Mouse (Mus musculus): Measurements from ENCODE around the gene Ift81. TPM values are rescaled to one million over a fixed set of nuclear protein-coding genes. Genes with fewer than 3 reads are reported as not detected.
A peak's percentile ranks its signal among the peaks of the same experiment; 100 is the strongest.

Gene Ift81
- polyA plus RNA-seq, 1 experiment from 2014 or later, result 39.6 TPM

DNA sequence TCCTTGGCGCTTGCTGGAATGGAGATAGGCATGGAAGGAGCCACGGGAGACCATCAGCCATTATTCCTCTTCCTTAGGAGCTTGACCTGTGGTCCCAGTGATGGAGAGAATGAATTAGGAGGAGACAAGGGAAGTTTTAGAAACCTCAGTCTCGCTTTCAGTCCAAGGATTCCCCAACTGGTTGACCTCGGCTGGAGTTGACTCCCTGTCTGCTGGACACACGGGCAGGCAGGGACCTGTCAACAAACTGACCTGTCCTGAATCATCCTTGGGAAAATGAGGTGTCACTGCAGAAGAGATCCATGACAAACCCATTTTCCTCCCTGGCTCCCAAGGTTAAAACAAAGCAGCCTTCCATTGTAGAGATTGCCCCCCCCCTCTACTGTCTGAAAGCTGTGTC, 97.4 kb downstream of the Ift81 start:
- no peak overlapping the region for H3K4me2 ChIP-seq
- H3K36me3 ChIP-seq (ENCODE audit: insufficient read depth), result no peaks in the 10 kb centered on the region
- H3K27me3 ChIP-seq (ENCODE audit: insufficient read depth, low read length), result no peaks in the 10 kb centered on the region
- WGBS, result 71% methylated on average over 5 of the region's 5 CpGs
- TF ChIP-seq CTCF (IDR thresholded peaks at IDR 0.05; ENCODE audit: low read depth), result no peak
- no peak overlapping the region for H3K27ac ChIP-seq (ENCODE audit: low read depth)
- H3K4me1 ChIP-seq (ENCODE audit: insufficient read depth), result peaks cover 8% of the 10 kb centered on the region; the same call in 1 of the 2 replicates
- H3K4me3 ChIP-seq (ENCODE audit: low read depth, low read length), result no peak overlapping the region
- no peaks in the 10 kb centered on the region for H3K9me3 ChIP-seq (ENCODE audit: low read depth, low read length)
- ATAC-seq (ENCODE audit: insufficient read depth), result no peak
- H3K9ac ChIP-seq, result no peak overlapping the region
- DNase-seq, result no peak

DNA sequence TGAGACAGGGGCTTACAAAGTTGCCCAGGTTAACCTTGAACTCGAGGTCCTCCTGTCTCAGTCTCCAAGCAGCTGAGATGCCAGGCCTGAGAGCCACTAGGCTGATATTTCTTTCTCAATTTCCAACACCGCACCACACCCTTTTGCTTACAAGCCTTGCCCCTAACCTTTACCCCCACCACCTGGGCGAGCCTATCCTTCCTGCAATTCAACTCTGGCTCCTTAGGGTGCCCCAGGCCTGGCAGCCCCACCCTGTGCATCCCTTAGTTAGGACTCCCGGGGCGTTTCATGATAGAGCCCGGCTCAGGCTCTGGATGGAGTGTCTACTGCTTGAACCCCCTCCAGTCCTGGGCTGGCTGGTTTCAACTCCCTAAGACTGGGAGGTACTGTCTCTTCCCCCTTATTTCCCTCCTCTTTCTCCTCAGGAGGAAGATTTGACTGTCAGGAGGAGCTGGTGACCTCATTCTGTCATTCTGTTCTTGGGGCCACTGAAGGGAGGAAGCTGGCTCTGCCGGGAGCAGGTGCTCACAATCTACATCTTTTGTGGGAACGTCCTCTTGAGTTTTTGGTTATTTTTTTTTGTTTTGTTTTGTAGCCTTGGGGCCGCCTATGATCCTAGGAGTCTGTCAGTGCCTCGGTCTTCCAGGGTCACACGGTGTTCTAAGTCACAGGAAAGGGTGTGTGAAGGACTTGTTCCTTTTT, 98.1 kb downstream of the Ift81 start:
- no peak overlapping the region for H3K9ac ChIP-seq
- 71% methylated on average over 11 of the region's 11 CpGs for WGBS
- no peaks in the 10 kb centered on the region for H3K9me3 ChIP-seq (ENCODE audit: low read depth, low read length)
- no peak for DNase-seq
- no peak for TF ChIP-seq CTCF (IDR thresholded peaks at IDR 0.05; ENCODE audit: low read depth)
- H3K27me3 ChIP-seq (ENCODE audit: insufficient read depth, low read length), result no peaks in the 10 kb centered on the region
- no peak for ATAC-seq (ENCODE audit: insufficient read depth)
- no peak overlapping the region for H3K4me2 ChIP-seq
- H3K4me3 ChIP-seq (ENCODE audit: low read depth, low read length), result no peak overlapping the region
- H3K36me3 ChIP-seq (ENCODE audit: insufficient read depth), result no peaks in the 10 kb centered on the region
- peaks cover 15% of the 10 kb centered on the region for H3K4me1 ChIP-seq (ENCODE audit: insufficient read depth)
- H3K27ac ChIP-seq (ENCODE audit: low read depth), result no peak overlapping the region

DNA sequence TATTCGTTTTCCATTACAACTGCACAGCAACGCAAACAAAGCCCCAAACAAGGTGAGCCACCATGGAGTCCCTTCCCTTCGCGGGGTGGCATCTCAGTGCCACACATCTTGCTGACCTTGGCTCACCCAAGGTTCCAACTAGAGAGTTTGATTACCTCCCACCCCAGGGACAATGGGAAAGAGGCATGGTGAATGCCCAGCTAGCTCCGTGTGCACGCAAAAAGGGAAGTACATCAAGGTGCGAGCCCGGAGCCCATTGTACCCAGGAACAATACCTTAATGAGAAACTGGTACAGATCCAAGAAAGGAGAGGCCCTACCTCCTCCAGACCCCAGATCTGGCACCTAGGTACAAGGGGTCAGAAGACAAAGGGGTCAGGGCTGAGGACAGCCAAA, 100.2 kb downstream of the Ift81 start:
- Histone ChIP-seq H3K27ac (ENCODE audit: low read depth) (no peak overlapping the region), H3K36me3 (ENCODE audit: insufficient read depth) (no peaks in the 10 kb centered on the region), H3K9ac (no peak overlapping the region), H3K4me3 (ENCODE audit: low read depth, low read length) (no peak overlapping the region), H3K4me1 (ENCODE audit: insufficient read depth) (peaks cover 18% of the 10 kb centered on the region), H3K9me3 (ENCODE audit: low read depth, low read length) (no peaks in the 10 kb centered on the region), H3K27me3 (ENCODE audit: insufficient read depth, low read length) (no peaks in the 10 kb centered on the region), H3K4me2 (peak overlapping the region; percentile 32; the same call in 1 of the 2 replicates)
- no peak for TF ChIP-seq CTCF (IDR thresholded peaks at IDR 0.05; ENCODE audit: low read depth)
- ATAC-seq (ENCODE audit: insufficient read depth), result no peak
- DNase-seq, result no peak
- WGBS, result 40% methylated on average over 8 of the region's 8 CpGs

DNA sequence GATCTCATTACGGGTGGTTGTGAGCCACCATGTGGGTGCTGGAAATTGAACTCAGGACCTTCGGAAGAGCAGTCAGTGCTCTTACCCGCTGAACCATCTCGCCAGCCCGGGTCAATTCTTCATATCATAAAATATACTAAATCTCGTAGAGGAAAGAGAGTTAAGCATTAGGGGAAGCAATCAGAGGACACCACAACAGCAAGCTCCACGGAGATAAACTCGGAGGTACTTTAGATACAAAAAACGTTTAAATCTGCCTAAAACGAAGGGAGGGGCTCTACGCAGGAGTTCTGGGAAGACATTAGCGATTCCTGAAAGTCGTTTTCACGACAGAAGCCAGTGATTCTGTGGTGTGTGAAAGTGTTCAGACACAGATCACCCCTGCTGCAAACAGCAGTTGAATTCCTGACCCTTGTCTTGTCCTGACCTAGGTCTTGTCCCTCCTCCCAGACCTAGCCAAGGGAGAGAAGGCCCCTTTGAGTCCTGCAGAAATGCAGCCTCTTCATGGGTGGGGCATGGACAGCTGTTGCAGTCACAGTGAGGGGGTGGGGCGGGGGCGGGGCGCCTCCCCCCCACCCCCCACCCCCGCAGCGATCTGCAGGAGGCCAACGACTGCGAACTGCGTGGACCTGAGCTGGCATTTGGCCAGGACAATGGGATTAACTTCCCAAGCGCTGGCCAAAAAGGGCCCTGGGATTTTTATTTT, 100.7 kb downstream of the Ift81 start:
- no peak overlapping the region for H3K4me3 ChIP-seq (ENCODE audit: low read depth, low read length)
- 41% methylated on average over 23 of the region's 23 CpGs for WGBS
- peak overlapping the region; percentile 32; the same call in 1 of the 2 replicates for H3K4me2 ChIP-seq

DNA sequence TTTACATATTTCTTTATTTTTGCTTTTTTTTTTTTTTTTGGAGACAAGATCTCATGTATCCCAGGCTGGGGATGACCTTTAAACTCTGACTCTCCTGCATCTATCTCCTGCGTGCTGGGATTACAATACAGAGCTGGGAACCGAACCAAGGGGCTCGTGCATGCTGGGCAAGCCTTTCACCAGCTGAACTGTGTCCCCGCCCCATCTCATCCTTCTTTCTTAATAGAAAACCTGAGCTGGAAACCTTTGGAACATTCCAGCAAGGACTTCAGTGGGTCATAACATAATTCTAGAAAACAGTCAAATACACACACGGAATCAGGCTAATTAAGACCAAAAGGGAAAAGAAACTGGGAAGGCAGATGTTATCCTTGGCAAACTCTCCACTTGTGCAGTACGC, 102.3 kb downstream of the Ift81 start:
- Histone ChIP-seq H3K36me3 (ENCODE audit: insufficient read depth) (no peaks in the 10 kb centered on the region), H3K4me2 (no peak overlapping the region), H3K9me3 (ENCODE audit: low read depth, low read length) (no peaks in the 10 kb centered on the region), H3K27me3 (ENCODE audit: insufficient read depth, low read length) (no peaks in the 10 kb centered on the region), H3K4me1 (ENCODE audit: insufficient read depth) (peaks cover 18% of the 10 kb centered on the region), H3K27ac (ENCODE audit: low read depth) (no peak overlapping the region), H3K9ac (no peak overlapping the region), H3K4me3 (ENCODE audit: low read depth, low read length) (no peak overlapping the region)
- DNase-seq, result no peak
- no peak for TF ChIP-seq CTCF (IDR thresholded peaks at IDR 0.05; ENCODE audit: low read depth)
- ATAC-seq (ENCODE audit: insufficient read depth), result no peak
- WGBS, result 57% methylated on average over 6 of the region's 6 CpGs

More for the DNA sequence above, 100.7 kb downstream of the Ift81 start:
- TF ChIP-seq CTCF (IDR thresholded peaks at IDR 0.05; ENCODE audit: low read depth), result no peak
- no peak overlapping the region for H3K9ac ChIP-seq
- H3K4me1 ChIP-seq (ENCODE audit: insufficient read depth), result peaks cover 18% of the 10 kb centered on the region
- no peaks in the 10 kb centered on the region for H3K27me3 ChIP-seq (ENCODE audit: insufficient read depth, low read length)
- DNase-seq (peak; percentile 55), ATAC-seq (ENCODE audit: insufficient read depth) (no peak)
- H3K36me3 ChIP-seq (ENCODE audit: insufficient read depth), result no peaks in the 10 kb centered on the region
- H3K27ac ChIP-seq (ENCODE audit: low read depth), result no peak overlapping the region
- H3K9me3 ChIP-seq (ENCODE audit: low read depth, low read length), result no peaks in the 10 kb centered on the region

DNA sequence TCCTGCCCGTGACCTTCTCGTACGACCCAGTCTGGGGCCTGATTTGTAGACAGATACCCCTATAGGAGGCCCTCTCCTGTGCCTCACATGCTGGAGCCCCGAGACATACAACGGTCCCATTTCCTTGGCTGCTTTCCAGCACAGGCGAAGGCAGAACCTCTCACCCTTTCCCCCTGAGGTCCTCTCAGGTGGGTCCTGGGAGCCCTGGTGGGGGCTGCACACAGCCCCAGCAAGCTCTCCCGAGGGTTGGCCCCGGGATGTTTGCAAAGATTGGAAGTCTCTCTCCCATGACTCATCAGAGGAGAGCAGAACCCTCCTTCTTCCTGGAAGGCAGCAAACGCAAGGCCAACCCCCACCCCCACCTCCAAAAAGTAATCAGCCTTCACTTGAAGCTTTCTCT, 102.9 kb downstream of the Ift81 start:
- Histone ChIP-seq H3K9ac (no peak overlapping the region), H3K27me3 (ENCODE audit: insufficient read depth, low read length) (no peaks in the 10 kb centered on the region), H3K9me3 (ENCODE audit: low read depth, low read length) (peaks cover 3% of the 10 kb centered on the region; the same call in 1 of the 2 replicates), H3K36me3 (ENCODE audit: insufficient read depth) (no peaks in the 10 kb centered on the region), H3K4me1 (ENCODE audit: insufficient read depth) (peaks cover 18% of the 10 kb centered on the region), H3K4me2 (no peak overlapping the region), H3K4me3 (ENCODE audit: low read depth, low read length) (no peak overlapping the region), H3K27ac (ENCODE audit: low read depth) (no peak overlapping the region; the same call in 1 of the 2 replicates)
- no peak for TF ChIP-seq CTCF (IDR thresholded peaks at IDR 0.05; ENCODE audit: low read depth)
- peak; percentile 34 for DNase-seq
- WGBS, result 22% methylated on average over 9 of the region's 9 CpGs
- ATAC-seq (ENCODE audit: insufficient read depth), result peak; percentile 51; the same call in 1 of the 2 replicates

DNA sequence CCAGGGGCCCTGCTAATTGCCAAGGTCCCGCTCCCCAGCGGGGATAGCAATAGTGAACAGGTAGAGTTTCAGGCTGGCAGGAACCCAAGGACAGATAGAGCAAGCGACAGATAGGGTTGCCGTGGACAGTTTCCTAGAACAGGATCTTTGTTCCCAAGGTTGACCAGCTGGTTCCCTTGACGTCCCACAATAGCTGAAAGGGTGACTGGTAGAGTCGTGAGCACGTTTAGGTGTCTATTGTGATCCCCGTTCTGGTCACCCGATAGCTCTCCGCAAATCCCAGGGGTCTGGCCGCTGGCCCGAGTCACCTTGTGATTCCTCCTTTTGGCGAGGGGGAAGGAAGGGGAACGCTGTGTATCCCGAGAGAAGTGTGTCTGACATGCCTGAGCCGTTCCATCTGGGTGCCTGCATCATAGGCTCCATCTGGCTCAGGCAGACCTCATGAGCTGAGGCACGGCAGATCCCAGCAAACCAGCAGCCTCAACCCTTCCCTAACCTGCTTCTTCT, 103.6 kb downstream of the Ift81 start:
- H3K9ac ChIP-seq, result no peak overlapping the region
- DNase-seq (peak; percentile 68), ATAC-seq (ENCODE audit: insufficient read depth) (peak; percentile 73; the same call in 1 of the 2 replicates)
- no peak overlapping the region for H3K4me3 ChIP-seq (ENCODE audit: low read depth, low read length)
- H3K4me2 ChIP-seq, result peak overlapping the region; percentile 27; the same call in 1 of the 2 replicates
- peaks cover 4% of the 10 kb centered on the region; the same call in 1 of the 2 replicates for H3K9me3 ChIP-seq (ENCODE audit: low read depth, low read length)
- no peaks in the 10 kb centered on the region for H3K27me3 ChIP-seq (ENCODE audit: insufficient read depth, low read length)
- peaks cover 18% of the 10 kb centered on the region for H3K4me1 ChIP-seq (ENCODE audit: insufficient read depth)
- H3K36me3 ChIP-seq (ENCODE audit: insufficient read depth), result no peaks in the 10 kb centered on the region
- 39% methylated on average over 17 of the region's 17 CpGs for WGBS
- no peak for TF ChIP-seq CTCF (IDR thresholded peaks at IDR 0.05; ENCODE audit: low read depth)
- H3K27ac ChIP-seq (ENCODE audit: low read depth), result no peak overlapping the region; the same call in 1 of the 2 replicates

Measured in lung, embryonic 14.5 days (tissue).